Mouse (Mus musculus) megakaryocyte-erythroid progenitor cell, adult 5 weeks (primary cell): Measurements from ENCODE around the gene Gm20518. TPM values are rescaled to one million over a fixed set of nuclear protein-coding genes. Genes with fewer than 3 reads are reported as not detected.

Experiments used
- polyA plus RNA-seq: library from polyadenylated mRNA; stranded (reverse); fragments of >175 nt; gene quantifications from 2 replicates; pipeline ENCODE4 v1.2.3, GENCODE M21; 2012

The Gm20518 gene
- polyA plus RNA-seq = 0.27 and 0.49 TPM in 2 replicates

DNA sequence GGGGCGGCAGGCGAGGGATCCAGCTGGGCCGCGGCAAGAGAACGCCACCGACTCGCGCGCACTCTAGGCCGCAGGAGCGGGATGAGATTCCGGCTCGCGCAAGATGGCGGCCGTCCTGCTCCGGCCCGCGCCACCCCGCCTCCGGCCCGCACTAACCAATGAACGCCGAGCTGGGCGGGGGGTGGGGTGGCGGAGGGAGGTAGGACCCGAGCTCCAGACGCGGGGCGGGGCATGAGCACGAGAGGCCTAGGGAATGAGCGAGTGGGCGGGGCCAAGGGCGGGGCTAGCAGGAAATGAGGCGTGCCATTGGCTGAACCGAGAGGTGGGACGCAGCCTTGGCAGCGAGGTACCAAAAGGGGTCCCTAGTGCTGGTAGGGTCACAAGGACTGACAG lies at the start of gene Gm20518:
Gene Gm20518 (minus strand): TSS at position 105 of the 393 bp plus-strand sequence.

GRCm38 (mm10) chr16:17928087-17928580 lies 36.7 kb upstream of the Gm20518 start, which contains the start of gene Slc25a1:
Gene Slc25a1, minus strand, starts transcription at chr16:17928219.

DNA sequence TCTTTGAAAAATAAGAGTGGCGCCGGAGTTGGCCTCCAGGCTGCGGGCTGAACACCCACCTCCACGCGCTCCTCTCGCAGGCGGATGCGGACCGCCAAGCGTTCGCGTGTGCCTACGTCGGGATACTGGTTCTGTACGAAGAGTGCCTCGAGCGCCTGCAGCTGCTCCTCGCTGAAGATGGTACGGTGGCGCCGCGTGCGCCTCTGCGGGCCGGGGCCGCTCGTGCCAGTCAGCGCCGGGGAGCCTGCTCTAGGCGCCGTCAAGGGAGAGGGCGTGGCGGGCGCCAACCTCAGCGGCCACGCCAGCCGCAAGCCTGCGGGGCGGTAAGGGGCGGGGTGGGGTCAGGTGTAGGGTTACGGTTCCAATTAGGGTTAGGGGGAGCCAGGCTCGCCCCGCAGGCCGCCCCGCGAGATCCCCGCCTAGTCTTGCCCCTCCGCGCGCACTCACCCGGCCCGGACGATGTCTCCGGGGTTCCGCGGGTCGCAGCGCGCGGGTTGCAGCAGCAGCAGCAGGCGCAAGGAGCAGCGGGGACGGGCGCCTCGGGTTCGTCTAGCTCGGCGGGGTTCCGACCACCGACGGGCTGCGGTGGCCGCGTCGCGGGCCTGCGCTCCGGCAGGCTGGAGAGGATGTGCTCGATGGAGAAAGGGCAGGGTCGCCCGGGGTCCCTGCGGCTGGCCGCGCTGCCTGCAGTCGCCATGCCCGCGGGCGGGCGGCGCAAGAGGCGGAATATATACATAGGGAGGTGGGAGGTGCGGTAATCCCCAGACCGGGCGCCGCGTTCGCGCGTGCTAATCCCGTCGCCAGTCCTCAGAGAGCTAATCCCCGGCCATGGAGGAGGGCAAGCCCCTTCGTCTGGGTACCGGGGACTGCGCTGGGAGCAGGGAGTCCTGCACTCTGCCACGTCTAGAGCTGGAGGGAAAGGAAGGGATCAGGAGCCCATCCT lies 23.1 kb upstream of the Gm20518 start, which contains the start of gene Gsc2:
Gene Gsc2 (minus strand): TSS at position 753 of the 943 bp plus-strand sequence.

DNA sequence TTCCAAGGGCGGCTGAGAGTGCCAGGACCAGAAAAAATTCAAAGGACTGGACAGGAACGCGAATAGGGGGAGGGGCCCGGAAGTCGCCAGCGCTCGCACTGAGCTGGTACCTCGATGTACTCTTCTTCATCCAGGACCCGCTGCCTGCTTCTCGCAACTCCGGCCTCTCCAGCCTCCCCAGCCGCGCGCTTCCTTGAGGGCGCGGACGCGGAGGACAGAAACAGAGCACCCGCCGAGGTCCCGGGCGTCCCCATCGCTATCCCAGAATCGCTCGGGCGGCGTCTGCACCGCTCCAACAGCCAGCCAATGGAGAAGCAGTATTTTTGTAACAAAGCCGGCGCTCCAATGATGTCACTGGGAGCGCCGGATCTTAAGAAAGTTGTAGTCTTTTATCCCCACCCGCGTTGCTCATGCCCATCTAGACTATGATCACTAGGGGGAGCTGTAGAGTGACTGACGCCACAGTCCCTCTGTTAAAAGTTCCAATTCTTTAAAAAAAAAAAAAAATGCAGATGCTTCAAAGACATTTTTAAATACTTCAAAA lies 19.7 kb upstream of the Gm20518 start, which contains the start of gene Ess2:
Gene Ess2 (minus strand): TSS at position 297 of the 544 bp plus-strand sequence.

DNA sequence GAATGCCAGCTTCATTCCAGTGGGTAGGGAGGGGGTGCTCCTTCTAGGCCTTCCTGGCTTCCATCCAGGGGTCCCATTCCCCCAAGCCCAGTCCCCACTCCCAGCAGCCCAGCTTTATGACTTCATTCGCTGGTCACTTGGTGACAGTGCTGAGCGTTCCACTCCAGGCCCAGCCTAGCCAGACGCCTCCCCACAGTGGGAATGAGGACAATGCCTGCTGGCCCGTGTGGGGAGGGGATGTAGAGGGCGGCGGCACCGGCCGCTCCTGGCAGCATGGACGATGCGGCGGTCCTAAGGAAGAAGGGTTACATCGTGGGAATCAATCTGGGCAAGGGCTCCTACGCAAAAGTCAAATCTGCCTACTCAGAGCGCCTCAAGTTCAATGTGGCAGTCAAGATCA lies 7.0 kb upstream of the Gm20518 start, which contains the start of the genes Dgcr2 and Tssk2:
Gene Dgcr2 (minus strand): TSS at position 101 of the 400 bp plus-strand sequence.
Gene Tssk2 (plus strand): TSS at position 176 of the 400 bp plus-strand sequence.

DNA sequence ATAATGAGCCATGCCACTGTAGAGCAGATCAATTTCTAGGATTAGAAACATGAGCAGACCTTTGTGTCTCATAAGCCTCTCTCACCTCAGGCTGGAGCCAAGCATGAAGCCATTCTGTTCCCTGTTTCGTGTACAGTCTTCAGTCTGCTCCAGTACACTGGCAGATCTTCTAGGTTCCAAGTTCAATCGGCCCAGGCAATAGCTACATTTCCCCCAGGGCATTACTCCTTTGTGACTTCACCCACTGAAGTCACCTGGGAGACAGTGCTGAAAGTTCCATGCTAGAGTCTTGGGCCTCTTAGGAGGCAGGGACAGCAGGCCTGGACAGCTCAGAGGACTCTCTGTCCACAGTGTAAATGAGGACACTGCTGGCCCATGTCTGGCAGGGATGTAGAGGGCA lies 2.5 kb upstream of the Gm20518 start, which contains the start of gene Tssk1:
Gene Tssk1 (plus strand): TSS at position 301 of the 400 bp plus-strand sequence.

GRCm38 (mm10) chr16:17838051-17838450 lies 53.4 kb downstream of the Gm20518 start, which contains the start of gene Car15:
Gene Car15, minus strand, starts transcription at chr16:17838364.

GRCm38 (mm10) chr16:17832821-17833220 lies 58.6 kb downstream of the Gm20518 start, which contains the start of gene B830017H08Rik:
Gene B830017H08Rik, plus strand, starts transcription at chr16:17833121.

GRCm38 (mm10) chr16:17796971-17797811 lies 94.3 kb downstream of the Gm20518 start, which contains the start of gene Scarf2:
Gene Scarf2, plus strand, starts transcription at chr16:17797282.

Other genes with a start within 250 kb of the Gm20518 start
- gene Ccdc74a, start 245.2 kb downstream of the Gm20518 start, polyA plus RNA-seq = 2.5 and 3.0 TPM in 2 replicates
- gene Med15, start 158.8 kb downstream of the Gm20518 start, polyA plus RNA-seq = 181 and 185 TPM in 2 replicates
- 23.5 and 34.0 TPM in 2 replicates for gene Klhl22, start 132.1 kb downstream of the Gm20518 start, polyA plus RNA-seq
- gene Scarf2, start 94.4 kb downstream of the Gm20518 start, polyA plus RNA-seq = 0.68 and 1.5 TPM in 2 replicates
- not detected in 2 replicates for gene B830017H08Rik, start 58.5 kb downstream of the Gm20518 start, polyA plus RNA-seq
- 0.66 and 2.2 TPM in 2 replicates for gene Car15, start 53.3 kb downstream of the Gm20518 start, polyA plus RNA-seq
- 0.04 TPM in 2 replicates for gene Tssk1, start 2.6 kb upstream of the Gm20518 start, polyA plus RNA-seq
- 24.3 and 31.8 TPM in 2 replicates for gene Dgcr2, start 6.9 kb upstream of the Gm20518 start, polyA plus RNA-seq
- not detected in 2 replicates for gene Tssk2, start 7.0 kb upstream of the Gm20518 start, polyA plus RNA-seq
- gene Ess2, start 19.7 kb upstream of the Gm20518 start, polyA plus RNA-seq = 26.1 and 32.4 TPM in 2 replicates
- 0.26 TPM in 1 of 2 replicates, not detected in the other for gene Gsc2, start 23.4 kb upstream of the Gm20518 start, polyA plus RNA-seq
- 147 and 202 TPM in 2 replicates for gene Slc25a1, start 36.5 kb upstream of the Gm20518 start, polyA plus RNA-seq
- gene Vpreb2, start 88.8 kb upstream of the Gm20518 start, polyA plus RNA-seq = 2.0 and 3.5 TPM in 2 replicates
- 17.2 and 21.6 TPM in 2 replicates for gene Dgcr6, start 161.2 kb upstream of the Gm20518 start, polyA plus RNA-seq
- gene Prodh, start 198.5 kb upstream of the Gm20518 start, polyA plus RNA-seq = 32.2 and 38.4 TPM in 2 replicates
- gene Rtn4r, start 236.0 kb upstream of the Gm20518 start, polyA plus RNA-seq = 17.9 and 20.1 TPM in 2 replicates